Mouse (Mus musculus): Measurements from ENCODE around the gene Lclat1. TPM values are rescaled to one million over a fixed set of nuclear protein-coding genes. Genes with fewer than 3 reads are reported as not detected.
A peak's percentile ranks its signal among the peaks of the same experiment; 100 is the strongest.

Lclat1 gene
- polyA plus RNA-seq, 1 experiment from 2014 or later = 11.4 TPM

GRCm38 (mm10) chr17:73163597-73163996, 55.8 kb downstream of the Lclat1 start:
- no peaks in the 10 kb centered on the region for H3K9me3 ChIP-seq (ENCODE audit: control insufficient read depth, low read length)
- no peak for DNase-seq (ENCODE audit: low spot score)
- no peak overlapping the region for H3K4me2 ChIP-seq
- H3K27ac ChIP-seq (ENCODE audit: low read depth, low read length) = no peak overlapping the region
- ATAC-seq (replicated peaks; ENCODE audit: low FRiP score) = no peak
- no peaks in the 10 kb centered on the region for H3K4me1 ChIP-seq (replicated peaks; ENCODE audit: control insufficient read depth, insufficient read depth, low read length)
- 59% methylated on average over 3 of the region's 3 CpGs for whole genome bisulfite sequencing
- peaks cover 3% of the 10 kb centered on the region; the same call in 1 of the 2 replicates for H3K36me3 ChIP-seq (ENCODE audit: control insufficient read depth, insufficient read depth, low read length)
- H3K9ac ChIP-seq (ENCODE audit: low read depth, low read length) = no peak overlapping the region
- H3K4me3 ChIP-seq (ENCODE audit: low read depth, low read length) = no peak overlapping the region
- no peaks in the 10 kb centered on the region for H3K27me3 ChIP-seq (replicated peaks; ENCODE audit: control insufficient read depth, insufficient read depth, low read length)

- no peak for ATAC-seq (replicated peaks; ENCODE audit: low FRiP score)
- H3K4me3 ChIP-seq (ENCODE audit: low read depth, low read length) = no peak overlapping the region
- no peak overlapping the region for H3K4me2 ChIP-seq
- no peak overlapping the region for H3K27ac ChIP-seq (ENCODE audit: low read depth, low read length)
- H3K9me3 ChIP-seq (ENCODE audit: control insufficient read depth, low read length) = no peaks in the 10 kb centered on the region
- H3K36me3 ChIP-seq (ENCODE audit: control insufficient read depth, insufficient read depth, low read length) = peaks cover 3% of the 10 kb centered on the region; the same call in 1 of the 2 replicates
- 81% methylated on average over 2 of the region's 2 CpGs for WGBS
- no peak overlapping the region for H3K9ac ChIP-seq (ENCODE audit: low read depth, low read length)
- H3K27me3 ChIP-seq (replicated peaks; ENCODE audit: control insufficient read depth, insufficient read depth, low read length) = no peaks in the 10 kb centered on the region
- no peaks in the 10 kb centered on the region for H3K4me1 ChIP-seq (replicated peaks; ENCODE audit: control insufficient read depth, insufficient read depth, low read length)
- DNase-seq (ENCODE audit: low spot score) = no peak
These were observed 56.3 kb downstream of the Lclat1 start for GRCm38 (mm10) chr17:73164121-73164520.

- no peaks in the 10 kb centered on the region for H3K9me3 ChIP-seq (ENCODE audit: control insufficient read depth, low read length)
- no peak for DNase-seq (ENCODE audit: low spot score)
- no peak overlapping the region for H3K9ac ChIP-seq (ENCODE audit: low read depth, low read length)
- no peaks in the 10 kb centered on the region for H3K4me1 ChIP-seq (replicated peaks; ENCODE audit: control insufficient read depth, insufficient read depth, low read length)
- 93% methylated on average over 7 of the region's 7 CpGs for WGBS
- peaks cover 3% of the 10 kb centered on the region; the same call in 1 of the 2 replicates for H3K36me3 ChIP-seq (ENCODE audit: control insufficient read depth, insufficient read depth, low read length)
- no peaks in the 10 kb centered on the region for H3K27me3 ChIP-seq (replicated peaks; ENCODE audit: control insufficient read depth, insufficient read depth, low read length)
- no peak for ATAC-seq (replicated peaks; ENCODE audit: low FRiP score)
- H3K4me3 ChIP-seq (ENCODE audit: low read depth, low read length) = no peak overlapping the region
- no peak overlapping the region for H3K4me2 ChIP-seq
- H3K27ac ChIP-seq (ENCODE audit: low read depth, low read length) = no peak overlapping the region
These were observed 61.7 kb downstream of the Lclat1 start for GRCm38 (mm10) chr17:73169461-73169860.

GRCm38 (mm10) chr17:73170141-73170540, 62.4 kb downstream of the Lclat1 start:
- 89% methylated on average over 5 of the region's 5 CpGs for WGBS

GRCm38 (mm10) chr17:73174083-73174562, 66.3 kb downstream of the Lclat1 start:
- H3K9ac ChIP-seq (ENCODE audit: low read depth, low read length) = no peak overlapping the region
- ATAC-seq (replicated peaks; ENCODE audit: low FRiP score) (no peak), DNase-seq (ENCODE audit: low spot score) (no peak)
- WGBS = 71% methylated on average over 5 of the region's 5 CpGs
- H3K9me3 ChIP-seq (ENCODE audit: control insufficient read depth, low read length) = no peaks in the 10 kb centered on the region
- no peak overlapping the region for H3K27ac ChIP-seq (ENCODE audit: low read depth, low read length)
- H3K4me2 ChIP-seq = no peak overlapping the region
- no peaks in the 10 kb centered on the region for H3K36me3 ChIP-seq (ENCODE audit: control insufficient read depth, insufficient read depth, low read length)
- no peak overlapping the region for H3K4me3 ChIP-seq (ENCODE audit: low read depth, low read length)
- H3K4me1 ChIP-seq (replicated peaks; ENCODE audit: control insufficient read depth, insufficient read depth, low read length) = no peaks in the 10 kb centered on the region
- H3K27me3 ChIP-seq (replicated peaks; ENCODE audit: control insufficient read depth, insufficient read depth, low read length) = no peaks in the 10 kb centered on the region

More at GRCm38 (mm10) chr17:73170141-73170540, 62.4 kb downstream of the Lclat1 start:
- Histone ChIP-seq H3K36me3 (ENCODE audit: control insufficient read depth, insufficient read depth, low read length) (peaks cover 2% of the 10 kb centered on the region; the same call in 1 of the 2 replicates), H3K4me1 (replicated peaks; ENCODE audit: control insufficient read depth, insufficient read depth, low read length) (no peaks in the 10 kb centered on the region), H3K9me3 (ENCODE audit: control insufficient read depth, low read length) (no peaks in the 10 kb centered on the region), H3K4me3 (ENCODE audit: low read depth, low read length) (no peak overlapping the region), H3K27ac (ENCODE audit: low read depth, low read length) (no peak overlapping the region), H3K4me2 (no peak overlapping the region), H3K27me3 (replicated peaks; ENCODE audit: control insufficient read depth, insufficient read depth, low read length) (no peaks in the 10 kb centered on the region), H3K9ac (ENCODE audit: low read depth, low read length) (no peak overlapping the region)
- ATAC-seq (replicated peaks; ENCODE audit: low FRiP score) (no peak), DNase-seq (ENCODE audit: low spot score) (no peak)

- Histone ChIP-seq H3K9me3 (ENCODE audit: control insufficient read depth, low read length) (no peaks in the 10 kb centered on the region), H3K27me3 (replicated peaks; ENCODE audit: control insufficient read depth, insufficient read depth, low read length) (no peaks in the 10 kb centered on the region), H3K9ac (ENCODE audit: low read depth, low read length) (no peak overlapping the region), H3K4me1 (replicated peaks; ENCODE audit: control insufficient read depth, insufficient read depth, low read length) (no peaks in the 10 kb centered on the region), H3K4me3 (ENCODE audit: low read depth, low read length) (no peak overlapping the region), H3K27ac (ENCODE audit: low read depth, low read length) (no peak overlapping the region), H3K4me2 (no peak overlapping the region), H3K36me3 (ENCODE audit: control insufficient read depth, insufficient read depth, low read length) (no peaks in the 10 kb centered on the region)
- DNase-seq (ENCODE audit: low spot score) (no peak), ATAC-seq (replicated peaks; ENCODE audit: low FRiP score) (no peak)
- 77% methylated on average over 5 of the region's 5 CpGs for WGBS
These were observed 67.9 kb downstream of the Lclat1 start for GRCm38 (mm10) chr17:73175720-73176119.

GRCm38 (mm10) chr17:73177079-73177478, 69.3 kb downstream of the Lclat1 start:
- H3K9me3 ChIP-seq (ENCODE audit: control insufficient read depth, low read length) = no peaks in the 10 kb centered on the region
- no peaks in the 10 kb centered on the region for H3K36me3 ChIP-seq (ENCODE audit: control insufficient read depth, insufficient read depth, low read length)
- H3K4me3 ChIP-seq (ENCODE audit: low read depth, low read length) = no peak overlapping the region
- H3K4me1 ChIP-seq (replicated peaks; ENCODE audit: control insufficient read depth, insufficient read depth, low read length) = no peaks in the 10 kb centered on the region
- 91% methylated on average over 4 of the region's 4 CpGs for whole genome bisulfite sequencing
- DNase-seq (ENCODE audit: low spot score) (no peak), ATAC-seq (replicated peaks; ENCODE audit: low FRiP score) (no peak)
- no peak overlapping the region for H3K27ac ChIP-seq (ENCODE audit: low read depth, low read length)
- H3K27me3 ChIP-seq (replicated peaks; ENCODE audit: control insufficient read depth, insufficient read depth, low read length) = no peaks in the 10 kb centered on the region
- H3K4me2 ChIP-seq = no peak overlapping the region
- no peak overlapping the region for H3K9ac ChIP-seq (ENCODE audit: low read depth, low read length)

- no peak overlapping the region for H3K9ac ChIP-seq (ENCODE audit: low read depth, low read length)
- ATAC-seq (replicated peaks; ENCODE audit: low FRiP score) (0 out of 2 replicates have a peak, but pooled peaks have one; percentile 29), DNase-seq (ENCODE audit: low spot score) (no peak)
- no peak overlapping the region for H3K27ac ChIP-seq (ENCODE audit: low read depth, low read length)
- no peak overlapping the region for H3K4me2 ChIP-seq
- H3K27me3 ChIP-seq (replicated peaks; ENCODE audit: control insufficient read depth, insufficient read depth, low read length) = no peaks in the 10 kb centered on the region
- no peak overlapping the region for H3K4me3 ChIP-seq (ENCODE audit: low read depth, low read length)
- WGBS = 86% methylated on average over 5 of the region's 5 CpGs
- no peaks in the 10 kb centered on the region for H3K9me3 ChIP-seq (ENCODE audit: control insufficient read depth, low read length)
- no peaks in the 10 kb centered on the region for H3K4me1 ChIP-seq (replicated peaks; ENCODE audit: control insufficient read depth, insufficient read depth, low read length)
- H3K36me3 ChIP-seq (ENCODE audit: control insufficient read depth, insufficient read depth, low read length) = no peaks in the 10 kb centered on the region
These were observed 79.1 kb downstream of the Lclat1 start for GRCm38 (mm10) chr17:73186929-73187328.

GRCm38 (mm10) chr17:73194146-73194545, 86.4 kb downstream of the Lclat1 start:
- ATAC-seq (replicated peaks; ENCODE audit: low FRiP score) (no peak), DNase-seq (ENCODE audit: low spot score) (no peak)
- no peaks in the 10 kb centered on the region; the same call in 1 of the 2 replicates for H3K36me3 ChIP-seq (ENCODE audit: control insufficient read depth, insufficient read depth, low read length)
- H3K4me3 ChIP-seq (ENCODE audit: low read depth, low read length) = no peak overlapping the region
- H3K4me1 ChIP-seq (replicated peaks; ENCODE audit: control insufficient read depth, insufficient read depth, low read length) = no peaks in the 10 kb centered on the region
- no peak overlapping the region for H3K27ac ChIP-seq (ENCODE audit: low read depth, low read length)
- H3K9ac ChIP-seq (ENCODE audit: low read depth, low read length) = no peak overlapping the region
- H3K4me2 ChIP-seq = no peak overlapping the region
- H3K27me3 ChIP-seq (replicated peaks; ENCODE audit: control insufficient read depth, insufficient read depth, low read length) = no peaks in the 10 kb centered on the region
- H3K9me3 ChIP-seq (ENCODE audit: control insufficient read depth, low read length) = no peaks in the 10 kb centered on the region
- 79% methylated on average over 6 of the region's 6 CpGs for WGBS
